Mouse (Mus musculus) brown adipose tissue, adult 24 weeks (tissue): ENCODE data around the gene Chrd. TPM values are rescaled to one million over a fixed set of nuclear protein-coding genes. Genes with fewer than 3 reads are reported as not detected.

Experiments
- H3K27ac ChIP-seq: fragments of 200-500 bp; replicated peaks from 2 replicates; pipeline ENCODE4 v1.5.1; 2012; ENCODE audit warnings: low read depth, mild to moderate bottlenecking, low read length
- H3K4me1 ChIP-seq: fragments of 200-500 bp; 2 replicates; pipeline ENCODE4 v1.6.1; 2012; ENCODE audit warnings: low read length, mixed read lengths; ENCODE audit not compliant: control insufficient read depth, insufficient read depth, insufficient read length
- H3K4me3 ChIP-seq: fragments of 200-500 bp; 2 replicates; pipeline ENCODE4 v1.5.1; 2012; ENCODE audit warnings: low read depth, mild to moderate bottlenecking, low read length, moderate library complexity; ENCODE audit not compliant: insufficient read depth
- polyA plus RNA-seq: library from polyadenylated mRNA; stranded (reverse); fragments of >200 nt; gene quantifications from 2 replicates; pipeline ENCODE4 v1.2.4, GENCODE M21; 2012; ENCODE audit not compliant: missing spikeins, insufficient read depth, insufficient read length

The Chrd gene
- polyA plus RNA-seq, 1 experiment: 0.71 TPM

DNA sequence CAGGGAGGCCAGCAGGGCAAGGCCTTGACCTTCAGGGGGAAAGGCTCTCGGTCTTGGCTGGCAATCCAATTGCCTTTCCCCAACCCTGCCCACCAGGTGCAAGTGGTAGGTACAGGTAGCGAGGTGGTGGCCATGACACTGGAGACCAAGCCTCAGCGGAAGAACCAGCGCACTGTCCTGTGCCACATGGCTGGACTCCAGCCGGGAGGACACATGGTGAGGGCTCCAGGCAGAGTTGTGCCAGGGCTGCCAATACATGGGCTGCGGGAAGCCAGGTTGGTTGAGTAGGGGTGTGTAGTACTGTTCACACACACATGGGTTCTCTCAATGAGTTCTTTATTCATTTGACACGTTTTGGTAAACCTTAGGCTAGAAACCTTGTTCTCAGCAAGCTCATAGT is 3.2 kb downstream of the Chrd start:
- no peak overlapping the region for H3K4me3 ChIP-seq
- H3K27ac ChIP-seq: no peak overlapping the region
- H3K4me1 ChIP-seq: peaks cover 5% of the 10 kb centered on the region; the same call in 1 of the 2 replicates

DNA sequence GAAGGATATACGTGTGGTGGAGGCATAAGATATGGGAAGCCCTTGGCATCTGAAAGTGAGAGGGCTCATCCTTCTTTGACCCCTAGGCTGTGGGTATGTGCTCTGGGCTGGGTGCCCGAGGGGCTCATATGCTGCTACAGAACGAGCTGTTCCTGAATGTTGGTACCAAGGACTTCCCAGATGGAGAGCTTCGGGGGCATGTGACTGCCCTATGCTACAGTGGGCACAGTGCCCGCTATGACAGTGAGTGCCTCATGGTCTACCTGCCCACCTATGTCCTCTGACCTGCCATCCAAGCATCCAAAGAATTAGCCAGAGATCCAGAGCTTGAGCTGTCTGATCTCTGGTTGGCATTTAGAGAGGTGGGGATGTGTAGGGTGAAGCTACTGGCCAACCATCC is 3.9 kb downstream of the Chrd start:
- no peak overlapping the region for H3K27ac ChIP-seq
- H3K4me1 ChIP-seq: peaks cover 5% of the 10 kb centered on the region; the same call in 1 of the 2 replicates

DNA sequence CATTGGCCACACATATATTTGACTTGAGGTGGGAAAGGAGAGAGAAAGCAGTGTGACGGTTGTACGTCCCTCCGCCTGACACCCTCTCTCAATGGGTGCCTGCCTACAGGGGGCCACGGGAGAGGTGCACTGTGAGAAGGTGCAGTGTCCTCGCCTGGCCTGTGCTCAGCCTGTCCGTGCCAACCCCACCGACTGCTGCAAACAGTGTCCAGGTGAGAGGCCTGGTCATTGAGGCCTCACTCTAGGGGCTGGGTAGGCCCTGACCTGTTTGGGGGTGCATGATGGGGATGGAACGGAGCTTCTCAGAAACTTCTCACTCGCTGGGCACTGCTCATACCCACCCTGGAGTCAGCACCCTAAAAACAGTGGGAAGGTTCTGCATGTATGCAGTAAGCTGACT is 6.9 kb downstream of the Chrd start:
- H3K4me1 ChIP-seq: no peaks in the 10 kb centered on the region
- H3K27ac ChIP-seq: no peak overlapping the region
- H3K4me3 ChIP-seq: no peak overlapping the region

More for the DNA sequence above, 3.9 kb downstream of the Chrd start:
- H3K4me3 ChIP-seq: no peak overlapping the region

DNA sequence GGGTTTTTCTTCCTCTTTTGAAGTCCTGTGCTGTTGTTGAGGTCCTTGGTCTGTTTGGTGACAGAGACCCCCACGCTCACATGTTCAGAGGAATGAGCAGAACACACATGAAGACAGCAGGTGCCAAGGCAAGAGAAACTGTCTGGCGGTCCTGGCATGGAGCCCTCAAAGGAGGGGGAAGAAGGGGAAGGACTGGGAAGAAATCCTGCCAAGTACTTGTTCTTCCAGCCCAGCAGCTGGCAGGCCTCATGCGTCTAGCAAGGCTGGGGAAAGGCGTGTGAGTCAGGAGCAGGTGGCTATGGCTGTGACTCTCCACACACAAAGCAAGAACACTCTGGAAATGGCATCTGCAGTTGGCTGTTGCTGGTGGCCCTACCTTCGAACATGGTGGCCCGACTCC is 13.7 kb downstream of the Chrd start:
- no peaks in the 10 kb centered on the region for H3K4me1 ChIP-seq
- H3K4me3 ChIP-seq: no peak overlapping the region
- 0 out of 2 replicates have a peak overlapping the region, but pooled peaks have one; percentile 8 for H3K27ac ChIP-seq

DNA sequence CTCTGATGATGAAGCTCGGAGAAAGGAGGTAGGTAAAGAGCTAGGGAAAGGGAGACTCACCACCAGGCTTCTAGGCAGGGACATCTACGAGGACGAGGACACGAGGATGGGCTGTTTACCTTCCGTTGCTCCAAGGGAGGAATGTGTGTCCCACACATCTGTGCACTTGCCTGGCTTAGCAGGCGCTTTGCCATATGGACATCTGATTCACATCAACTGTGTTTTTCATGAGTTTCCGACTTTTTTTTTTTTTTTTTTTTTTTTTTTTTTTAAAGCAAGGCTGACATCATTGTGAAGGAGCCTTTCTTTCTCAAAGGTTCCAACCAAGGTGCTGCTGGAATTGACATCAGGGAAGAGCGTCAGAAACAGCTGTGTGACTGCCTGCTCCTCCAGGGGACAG is 17.6 kb downstream of the Chrd start:
- H3K4me3 ChIP-seq: no peak overlapping the region
- H3K27ac ChIP-seq: no peak overlapping the region
- no peaks in the 10 kb centered on the region for H3K4me1 ChIP-seq

DNA sequence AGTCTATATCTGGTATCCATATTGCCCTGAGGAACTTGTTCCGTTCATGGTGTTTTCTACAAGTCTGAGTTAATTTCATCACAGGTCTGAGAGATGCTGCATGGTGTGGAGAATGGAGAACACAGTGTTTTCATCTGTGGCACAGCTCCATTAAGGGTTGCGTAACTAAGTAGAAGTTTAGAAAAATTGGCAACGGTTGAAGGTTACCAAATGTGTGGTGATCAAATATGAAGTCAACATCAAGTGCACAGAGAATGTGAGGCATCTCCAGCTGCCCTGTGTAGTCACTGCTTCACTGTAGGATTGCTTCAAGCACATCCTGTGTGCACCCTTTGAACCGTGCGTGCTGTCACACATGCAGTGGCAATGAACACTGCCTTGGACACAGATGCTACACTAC is 23.1 kb downstream of the Chrd start:
- Histone ChIP-seq H3K27ac (no peak overlapping the region), H3K4me1 (no peaks in the 10 kb centered on the region), H3K4me3 (no peak overlapping the region)

DNA sequence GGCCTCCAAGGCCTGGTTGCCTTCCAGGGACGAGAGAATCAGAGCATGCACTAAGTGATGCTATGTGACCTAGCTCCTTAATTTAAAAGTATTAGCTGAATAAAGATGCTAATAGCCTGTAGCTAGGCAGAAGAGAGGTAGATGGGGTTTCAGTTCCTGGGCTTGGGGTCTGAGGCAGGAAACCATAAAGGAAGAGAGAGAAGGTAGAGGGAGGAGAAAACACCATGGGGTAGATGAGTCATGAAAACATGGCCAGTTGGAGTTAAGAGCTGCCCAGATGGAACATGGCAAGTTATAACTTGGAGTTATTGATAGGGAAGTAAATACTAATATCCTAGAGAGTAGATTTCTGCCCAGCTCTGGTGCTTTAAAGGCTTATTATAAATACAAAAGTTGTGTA is 24.5 kb downstream of the Chrd start:
- Histone ChIP-seq H3K4me1 (no peaks in the 10 kb centered on the region), H3K27ac (no peak overlapping the region), H3K4me3 (no peak overlapping the region)

DNA sequence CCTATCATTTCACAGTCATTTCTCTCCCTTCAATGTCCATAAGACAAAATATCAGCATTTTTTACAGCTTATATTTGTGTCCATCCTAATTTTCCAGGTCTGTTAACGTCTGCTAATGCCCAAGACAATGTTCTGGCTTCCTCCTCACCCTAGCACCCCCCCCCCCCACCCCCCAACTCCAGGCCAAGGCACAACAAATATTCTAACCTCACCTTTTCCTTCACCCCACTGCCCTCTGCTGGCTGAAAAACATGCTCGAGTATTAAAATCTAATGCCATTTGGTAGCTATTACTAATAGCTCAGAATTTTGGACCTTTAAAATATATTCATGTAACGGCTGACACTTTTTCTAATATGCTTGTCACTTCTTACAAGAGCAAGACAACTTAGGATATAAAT is 28.8 kb downstream of the Chrd start:
- no peak overlapping the region for H3K4me3 ChIP-seq
- no peak overlapping the region for H3K27ac ChIP-seq
- no peaks in the 10 kb centered on the region for H3K4me1 ChIP-seq

DNA sequence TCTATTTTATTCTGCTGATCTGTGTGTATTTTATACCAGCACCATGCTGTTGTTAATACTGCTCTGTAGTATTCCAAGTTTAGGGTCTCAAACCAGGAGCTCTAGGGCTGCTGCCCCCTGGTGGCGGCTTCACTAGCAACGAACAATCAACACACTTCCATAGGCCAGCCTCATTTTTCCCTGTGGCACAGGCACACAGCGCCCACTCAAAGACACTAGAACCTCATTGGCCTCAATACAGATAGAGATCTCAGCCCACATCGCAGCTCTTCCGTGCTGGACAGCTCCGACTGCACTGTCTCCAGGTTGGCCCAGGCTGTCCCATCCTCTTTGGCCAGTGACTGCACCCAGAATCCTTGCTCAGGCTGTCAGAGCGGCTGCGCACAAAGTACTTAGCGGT is 32.3 kb downstream of the Chrd start:
- Histone ChIP-seq H3K4me3 (no peak overlapping the region), H3K27ac (no peak overlapping the region), H3K4me1 (no peaks in the 10 kb centered on the region)

DNA sequence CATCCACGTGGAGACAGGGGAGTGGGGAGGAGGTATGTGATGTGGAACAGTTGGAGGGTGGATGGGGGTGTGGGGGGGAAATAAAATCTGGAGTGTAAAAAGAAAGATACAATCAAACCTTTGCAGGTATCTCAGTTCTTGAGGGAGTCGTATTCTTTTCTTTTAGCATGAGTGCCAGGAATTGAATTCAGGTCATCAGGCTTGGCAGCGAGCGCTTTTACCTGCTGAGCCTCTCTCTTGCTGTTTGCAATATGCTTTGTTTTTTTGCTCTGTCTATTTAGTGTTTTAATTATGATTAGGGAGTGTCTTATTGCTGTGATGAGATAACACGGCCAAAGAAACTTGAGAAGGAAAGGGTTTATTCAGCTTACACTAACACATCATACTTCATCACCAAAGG is 42.1 kb downstream of the Chrd start:
- Histone ChIP-seq H3K4me1 (no peaks in the 10 kb centered on the region), H3K27ac (no peak overlapping the region), H3K4me3 (no peak overlapping the region)

DNA sequence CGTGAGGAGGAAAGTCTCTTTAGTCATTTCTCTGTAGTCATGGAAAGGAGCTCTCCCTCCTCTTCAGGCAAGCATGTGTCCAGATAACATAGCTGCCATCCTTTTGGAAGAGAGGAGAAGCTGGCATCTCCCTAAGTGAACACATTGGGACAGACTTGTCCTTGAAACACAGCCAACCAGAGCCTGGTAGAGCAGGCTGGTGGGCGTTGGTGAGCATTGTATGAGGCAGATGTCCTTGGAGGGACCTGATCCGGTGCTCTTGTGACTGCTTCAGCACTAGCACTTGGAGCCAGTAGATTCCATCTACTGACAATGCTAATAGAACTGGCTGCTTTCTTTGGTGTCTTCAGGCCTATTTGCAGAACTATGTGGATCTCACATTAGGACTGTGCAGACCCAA is 46.9 kb downstream of the Chrd start:
- H3K27ac ChIP-seq: no peak overlapping the region
- H3K4me1 ChIP-seq: no peaks in the 10 kb centered on the region
- H3K4me3 ChIP-seq: no peak overlapping the region

DNA sequence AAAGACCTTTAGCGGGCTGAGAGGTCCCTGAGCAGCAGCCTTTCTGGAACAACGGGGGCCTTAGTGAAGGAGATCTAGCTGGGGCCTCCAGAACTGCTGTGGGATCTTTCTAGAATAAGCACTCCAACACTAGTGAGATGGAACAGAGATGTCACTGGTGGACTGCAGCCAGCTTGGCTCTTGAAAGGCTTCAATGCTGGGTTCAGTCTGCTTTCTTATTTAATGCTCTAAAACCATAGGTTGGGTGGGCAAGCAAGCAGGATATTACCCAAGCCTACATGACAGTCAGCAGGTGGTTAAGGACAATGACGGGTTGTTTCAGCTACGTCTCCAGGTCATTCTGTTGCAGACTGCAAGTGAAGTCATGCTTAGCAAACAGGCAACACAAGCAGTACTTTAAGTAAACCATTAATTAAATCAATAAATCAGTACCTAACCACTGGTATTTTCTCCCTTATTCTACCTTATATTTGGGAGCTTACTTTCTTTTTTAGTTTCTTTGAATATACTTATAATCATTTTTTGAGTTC is 48.2 kb downstream of the Chrd start:
- H3K4me1 ChIP-seq: no peaks in the 10 kb centered on the region
- no peak overlapping the region for H3K4me3 ChIP-seq
- H3K27ac ChIP-seq: no peak overlapping the region

DNA sequence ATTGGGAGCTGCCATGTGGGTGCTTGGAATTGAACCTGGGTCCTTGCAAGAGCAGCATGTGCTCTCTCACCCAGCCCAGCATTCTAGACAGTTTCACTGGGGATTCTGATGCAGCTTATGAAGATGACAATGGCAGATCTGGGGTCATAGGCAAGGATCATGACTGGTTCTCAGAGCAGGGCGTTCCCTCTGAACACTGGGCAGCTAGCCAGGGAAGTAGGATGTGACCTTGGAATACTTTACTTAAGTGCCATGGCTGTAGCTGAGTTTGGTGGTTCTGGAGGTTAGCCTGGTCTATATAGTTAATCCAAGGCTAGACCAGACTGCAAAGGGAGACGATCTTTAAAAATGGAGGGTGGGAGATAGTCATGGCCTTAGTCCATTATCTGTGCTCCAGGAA is 51.0 kb downstream of the Chrd start:
- Histone ChIP-seq H3K4me1 (no peaks in the 10 kb centered on the region), H3K4me3 (no peak overlapping the region), H3K27ac (no peak overlapping the region)

DNA sequence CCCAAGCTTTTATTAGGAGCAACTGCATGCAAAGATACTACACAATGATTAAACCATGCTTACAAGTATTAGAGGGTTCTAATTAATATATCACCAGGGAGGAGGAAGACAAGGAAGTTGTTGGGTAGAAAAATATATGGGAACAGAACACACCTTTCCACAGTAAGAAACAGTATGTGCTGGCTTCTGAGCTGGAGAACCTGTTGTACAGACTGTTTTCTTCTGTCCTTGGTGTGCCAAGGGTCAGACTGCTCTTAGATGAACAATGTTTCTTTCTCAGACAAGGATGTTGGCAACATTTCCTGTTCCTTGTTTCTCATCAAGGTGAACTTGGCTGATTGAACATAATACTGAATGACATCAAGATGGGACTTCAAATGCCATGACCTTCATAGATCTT is 51.8 kb downstream of the Chrd start:
- Histone ChIP-seq H3K27ac (no peak overlapping the region), H3K4me3 (no peak overlapping the region), H3K4me1 (no peaks in the 10 kb centered on the region)

DNA sequence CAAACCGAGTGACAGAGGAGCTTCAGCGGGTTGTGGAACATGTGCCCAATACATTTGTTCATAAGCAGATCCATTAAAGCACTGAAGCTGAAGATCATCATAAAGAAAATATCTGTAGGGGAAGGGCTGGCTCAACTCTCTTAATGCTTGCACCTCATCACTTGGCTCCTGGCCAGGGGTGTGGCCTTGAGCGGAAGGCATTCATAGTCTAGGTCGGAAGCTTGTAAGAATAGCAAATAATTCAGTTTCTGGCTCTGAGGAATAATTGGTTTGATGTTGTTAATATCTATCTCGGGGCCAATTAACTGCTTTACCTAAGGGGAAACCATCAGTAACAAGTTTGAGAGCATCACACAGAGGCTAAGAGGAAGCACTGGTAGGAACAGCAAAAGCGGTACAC is 53.6 kb downstream of the Chrd start:
- H3K27ac ChIP-seq: no peak overlapping the region
- H3K4me3 ChIP-seq: no peak overlapping the region
- no peaks in the 10 kb centered on the region for H3K4me1 ChIP-seq

DNA sequence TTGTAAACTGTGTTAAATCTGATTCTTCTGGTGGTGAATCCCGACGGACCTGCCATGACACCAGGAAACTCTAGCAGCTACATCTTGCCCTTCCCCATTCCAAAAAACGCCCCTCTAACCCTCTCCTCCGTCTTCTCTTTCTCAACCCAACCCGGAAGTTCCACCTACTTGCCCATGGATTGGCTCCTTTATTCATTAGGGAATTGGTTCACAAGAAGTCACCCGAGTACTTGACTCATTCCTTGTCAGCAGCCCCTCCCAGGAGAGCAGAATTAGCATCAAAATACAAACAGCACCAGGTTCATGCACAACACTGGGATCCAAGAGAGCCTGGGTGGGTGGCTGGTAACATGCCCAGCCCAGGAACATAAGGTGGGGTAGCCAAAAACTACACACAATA is 58.9 kb downstream of the Chrd start:
- no peak overlapping the region for H3K4me3 ChIP-seq
- no peaks in the 10 kb centered on the region for H3K4me1 ChIP-seq
- H3K27ac ChIP-seq: no peak overlapping the region
